Mouse (Mus musculus): ENCODE results near the gene Topors.

- TF ChIP-seq CTCF (IDR thresholded peaks at IDR 0.05; ENCODE audit: control insufficient read depth, insufficient read depth, low read length) (peak; percentile 63), POLR2A (IDR thresholded peaks at IDR 0.05; ENCODE audit: borderline replicate concordance, control insufficient read depth, low read depth, low read length) (no peak)
Observed at GRCm38 (mm10) chr4:40218382-40218781, 51.3 kb downstream of the Topors start.
